Mouse (Mus musculus) ES-Bruce4 (cell line): ENCODE results near the gene Ndufb4.

Experiments used
- CTCF ChIP-seq: IDR thresholded peaks from one replicate; pipeline ENCODE4 v1.8.1; 2011; ENCODE audit warnings: low read depth, low read length
- EP300 ChIP-seq: IDR thresholded peaks from 2 replicates; pipeline ENCODE4 v1.6.1; 2011; ENCODE audit warnings: low read depth, low read length; ENCODE audit not compliant: insufficient read depth
- POLR2A ChIP-seq: IDR thresholded peaks from one replicate; pipeline ENCODE4 v1.8.1; 2011; ENCODE audit warnings: low read length; ENCODE audit not compliant: insufficient read depth

GRCm38 (mm10) chr16:37614540-37614939 is 39.7 kb downstream of the Ndufb4 start:
- no peak for TF ChIP-seq POLR2A
- TF ChIP-seq CTCF: no peak
- no peak for TF ChIP-seq EP300
